Mouse (Mus musculus) 3134 (cell line): ENCODE data around the gene Wnt7a.

Source experiments
- DNase-seq: peaks from one replicate; pipeline ENCODE4 v3.0.0-alpha.2; 2011; ENCODE audit warnings: low spot score; ENCODE audit not compliant: insufficient read length; ENCODE audit errors: extremely low read depth

Wnt7a gene

DNA sequence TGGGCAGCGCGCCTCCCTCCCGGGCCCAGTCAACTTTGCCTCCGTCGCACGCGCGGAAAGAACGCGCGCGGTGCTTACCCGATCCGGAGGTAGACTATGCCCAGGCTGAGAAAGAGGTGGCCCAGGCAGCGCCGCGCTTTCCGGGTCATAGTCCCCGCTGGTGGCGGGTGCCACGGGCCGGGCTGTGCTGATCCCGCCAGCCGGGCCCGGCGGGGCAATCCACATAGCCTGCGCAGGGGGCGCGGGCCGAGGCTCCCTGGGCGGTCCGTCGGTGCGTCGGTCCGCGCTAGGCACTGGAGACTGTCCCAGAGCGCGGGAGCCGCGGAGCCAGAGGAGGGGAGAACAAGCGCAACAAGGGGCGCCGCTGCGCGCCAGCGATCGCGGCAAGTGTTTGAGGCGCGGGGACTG is at the start of gene Wnt7a:
Gene Wnt7a (minus strand): TSS at position 403 of the 408 bp plus-strand sequence.
- no peak for DNase-seq

DNA sequence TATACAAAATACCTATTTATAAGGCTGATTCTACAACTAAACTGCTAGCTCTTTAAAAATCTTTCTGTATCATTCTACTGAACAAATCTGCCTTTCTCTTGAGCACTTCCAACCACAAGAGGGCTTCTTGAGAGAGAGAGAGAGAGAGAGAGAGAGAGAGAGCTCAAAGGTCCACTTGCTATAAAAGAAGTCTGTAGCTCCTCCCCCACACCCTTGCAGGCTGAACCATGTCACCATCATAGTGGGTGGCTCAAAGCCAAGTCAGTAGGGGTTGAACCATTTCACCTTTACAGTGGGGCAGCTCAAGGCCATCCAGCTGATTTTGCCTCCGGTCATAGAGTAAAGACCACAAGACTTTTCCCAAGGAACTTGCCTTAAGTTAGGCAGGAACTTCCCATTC is 48.3 kb upstream of the Wnt7a start:
- DNase-seq = no peak

DNA sequence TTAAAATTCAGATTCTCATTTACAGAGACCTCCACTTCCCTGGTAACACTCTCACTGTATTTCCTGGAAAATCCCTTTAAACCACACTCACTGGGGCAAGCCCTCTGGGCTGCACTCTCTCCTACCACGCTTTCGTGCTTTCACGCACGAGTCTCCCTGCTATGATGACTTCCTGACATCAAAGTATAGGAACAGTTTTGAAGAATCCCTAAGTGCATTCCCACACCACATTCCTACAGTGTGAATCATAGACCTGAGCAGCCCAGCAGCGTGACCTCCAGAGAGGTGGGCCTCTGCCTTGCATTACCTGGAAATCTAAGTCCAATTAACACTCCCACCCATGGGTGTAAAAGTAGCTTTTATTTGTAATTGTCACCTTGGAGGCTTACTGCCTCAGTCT is 43.4 kb upstream of the Wnt7a start:
- DNase-seq = no peak

DNA sequence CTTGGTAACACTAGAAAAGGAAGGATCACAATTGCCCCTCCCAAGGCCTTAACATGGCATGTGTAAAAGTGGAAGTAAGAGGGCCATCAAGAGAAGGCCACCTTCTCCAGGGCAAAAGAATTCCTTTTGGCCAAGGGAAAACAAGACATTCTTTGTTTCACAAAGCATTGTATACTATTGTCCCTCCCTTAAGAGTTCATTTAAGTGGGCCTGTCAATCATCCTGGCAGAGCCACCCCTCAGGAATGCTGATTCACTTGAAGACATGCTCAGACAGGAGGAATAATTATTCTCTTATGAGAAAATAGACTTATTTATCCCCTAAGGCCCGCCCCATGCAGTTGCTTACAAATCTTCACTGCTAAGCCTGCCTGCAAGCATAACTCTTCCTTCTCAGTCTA is 40.9 kb upstream of the Wnt7a start:
- no peak for DNase-seq

DNA sequence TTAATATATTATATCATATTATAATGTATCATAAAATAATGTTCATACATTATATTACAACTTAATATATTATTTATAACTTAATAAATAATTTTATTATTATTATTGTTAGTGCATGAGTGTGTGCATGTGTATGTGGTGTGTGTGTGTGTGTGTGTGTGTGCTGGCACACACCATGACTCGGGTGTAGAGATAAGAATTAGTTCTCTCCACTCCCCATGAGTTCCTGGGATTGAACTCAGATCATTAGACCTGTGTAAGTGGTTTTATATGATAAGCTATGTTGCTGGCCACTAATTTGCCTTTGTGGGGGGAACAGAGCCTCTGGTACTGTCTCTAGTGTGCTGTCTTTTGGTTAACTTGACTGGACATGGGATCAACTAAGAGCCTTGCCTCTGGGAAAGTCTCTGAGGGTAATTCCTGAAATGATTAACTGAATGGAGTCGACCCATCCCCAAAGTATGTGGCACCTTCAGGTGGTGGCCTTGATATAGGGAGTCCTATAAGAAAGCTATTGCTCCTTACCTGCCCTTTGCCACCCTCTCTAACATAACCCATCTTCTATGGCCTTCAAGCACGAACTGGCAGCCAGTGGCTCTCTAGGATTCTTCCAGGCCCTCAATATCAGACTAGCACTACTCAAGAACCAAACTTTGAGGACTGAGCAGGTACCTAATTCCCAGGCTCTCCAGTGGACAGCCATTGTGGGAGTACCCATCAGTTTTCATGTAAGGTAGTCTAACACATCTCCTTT is 38.5 kb upstream of the Wnt7a start:
- DNase-seq = no peak

DNA sequence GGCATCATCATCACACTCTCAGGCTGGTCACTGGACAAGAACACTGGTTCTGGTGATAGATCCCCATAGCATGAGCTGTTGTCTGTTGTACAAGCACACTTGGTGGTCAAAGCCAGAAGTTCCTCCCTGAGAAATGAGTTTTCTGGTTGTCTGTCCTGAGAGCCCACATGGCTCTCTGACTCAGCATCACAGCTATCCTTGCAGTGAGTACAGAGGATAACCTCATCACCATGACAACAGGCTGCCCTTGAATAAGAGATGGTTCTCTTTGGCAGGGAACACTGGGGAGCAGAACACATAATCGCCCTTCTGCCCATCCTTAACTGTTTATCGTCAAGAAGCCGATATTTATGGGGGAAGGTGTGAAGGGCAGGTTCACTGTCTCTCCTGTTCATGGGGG is 34.2 kb upstream of the Wnt7a start:
- no peak for DNase-seq

DNA sequence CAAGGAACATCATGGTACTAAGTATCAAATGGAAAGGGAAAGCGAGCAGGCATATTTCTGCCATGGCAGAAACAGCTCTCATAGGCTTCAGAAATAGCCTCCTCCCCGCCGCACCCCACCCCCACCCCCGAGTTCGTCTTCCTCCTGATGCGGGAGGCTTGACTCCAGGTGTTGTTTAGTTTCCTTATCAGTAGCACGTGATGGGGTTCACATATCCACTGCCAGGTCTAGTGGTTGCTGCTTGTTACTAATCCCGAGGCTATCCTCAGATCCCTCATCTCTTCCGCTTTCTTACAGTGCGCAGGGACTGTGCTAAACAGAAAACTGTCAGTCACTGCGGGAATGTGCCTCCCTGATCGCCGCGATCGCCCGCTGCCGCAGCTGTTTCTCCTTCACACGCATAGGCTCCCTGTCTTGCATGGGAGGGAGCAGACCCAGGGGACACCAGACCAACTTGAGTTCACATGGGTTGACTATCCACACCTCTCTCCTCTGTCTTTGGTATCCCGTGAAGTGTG is 30.0 kb upstream of the Wnt7a start:
- DNase-seq = peak; percentile 39

DNA sequence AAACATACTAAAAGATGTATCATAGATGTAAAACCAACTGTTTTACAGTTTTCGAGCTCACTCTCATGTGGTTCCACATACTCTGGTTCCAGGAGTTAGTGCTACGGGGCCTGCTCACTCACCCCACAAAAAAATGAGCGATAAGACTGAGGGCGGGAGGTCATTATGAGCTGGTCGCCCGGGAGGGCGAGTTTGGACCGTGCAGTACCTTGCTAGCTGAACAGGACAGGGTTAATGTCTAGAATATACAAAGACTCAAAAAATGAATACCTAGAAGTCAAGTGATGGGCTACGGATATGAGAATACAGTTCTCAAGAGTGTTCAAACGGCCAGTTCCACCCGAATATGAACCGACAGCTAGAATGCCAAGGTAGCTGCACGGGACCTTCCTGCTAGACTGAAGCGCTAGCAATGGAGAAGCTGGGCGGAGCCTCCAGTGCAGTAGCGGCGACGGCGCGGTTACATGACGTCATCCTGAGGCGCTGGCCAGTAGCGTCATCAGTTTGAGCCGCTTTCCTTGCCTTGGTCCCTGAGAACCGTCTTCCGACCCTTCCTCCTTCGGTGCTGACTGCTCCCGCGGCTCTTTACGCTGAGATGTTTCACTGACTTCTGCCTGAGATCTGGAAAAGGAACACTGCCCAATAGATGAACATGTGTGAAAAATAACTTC is 29.4 kb upstream of the Wnt7a start:
- peak; percentile 91 for DNase-seq

DNA sequence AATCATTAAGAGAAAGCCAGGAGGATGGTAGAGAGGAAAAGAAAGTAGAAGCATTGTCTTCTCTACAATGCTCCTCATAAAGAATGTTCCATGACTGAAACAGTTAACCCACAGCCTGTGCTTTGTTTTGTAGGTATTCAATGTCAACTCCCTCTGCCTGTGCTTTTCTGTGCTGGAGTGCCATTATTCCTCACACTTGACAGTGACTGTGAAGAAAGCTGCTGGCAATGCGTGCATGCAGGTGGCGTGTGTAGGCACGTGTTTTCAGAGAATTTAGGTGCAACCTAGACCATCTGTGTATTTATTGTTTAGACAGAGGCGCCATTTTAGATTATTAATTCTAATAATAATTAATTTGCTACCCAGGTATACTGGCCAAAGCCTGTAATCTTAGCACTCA is 13.0 kb upstream of the Wnt7a start:
- no peak for DNase-seq

DNA sequence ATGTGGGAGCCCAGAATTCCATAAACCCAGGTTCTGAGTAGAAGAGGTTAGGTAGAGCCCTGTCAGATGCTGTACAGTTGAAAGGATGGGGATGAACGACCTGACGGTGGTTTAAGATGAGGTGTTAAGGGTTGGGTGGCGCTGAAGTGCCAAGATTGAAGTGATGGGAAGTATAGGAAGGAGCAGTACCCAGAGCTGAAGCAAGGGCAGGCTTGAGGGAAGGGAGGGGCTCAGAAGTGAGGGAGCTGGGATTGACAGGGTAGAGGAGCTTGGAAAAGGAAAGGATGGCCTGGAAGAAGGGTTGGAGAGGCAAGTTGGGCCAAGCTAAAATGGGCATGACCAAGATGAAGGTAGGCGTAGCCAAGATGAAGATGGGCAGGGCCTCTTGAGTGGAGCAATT is 10.5 kb upstream of the Wnt7a start:
- no peak for DNase-seq

DNA sequence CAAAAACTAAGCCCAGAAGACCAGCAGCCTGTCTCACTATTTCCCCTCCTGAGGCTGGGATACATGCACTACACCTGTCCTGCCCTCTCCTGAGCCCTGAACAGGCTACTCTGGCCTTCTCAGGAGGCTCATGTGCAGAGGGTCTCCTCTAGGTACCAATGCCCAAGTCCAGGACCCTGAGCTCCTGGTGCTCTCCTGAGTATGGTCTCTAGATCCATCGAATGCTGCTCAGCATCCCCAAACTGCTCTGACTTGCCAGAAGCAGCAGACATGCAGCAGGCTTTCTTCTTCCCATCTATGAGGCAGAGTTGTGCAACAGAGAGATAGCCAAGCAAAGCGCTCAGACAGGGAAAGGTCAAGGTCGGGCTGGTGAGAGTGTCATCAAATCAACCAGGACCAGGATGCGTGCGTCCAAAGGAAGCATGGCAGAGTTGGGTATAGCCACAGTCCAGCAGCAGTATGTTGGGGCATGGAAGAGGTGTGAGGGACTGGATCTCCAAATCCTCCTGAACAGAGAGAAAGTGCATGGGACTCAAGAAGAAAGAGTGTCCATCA is 6.2 kb upstream of the Wnt7a start:
- DNase-seq = no peak

DNA sequence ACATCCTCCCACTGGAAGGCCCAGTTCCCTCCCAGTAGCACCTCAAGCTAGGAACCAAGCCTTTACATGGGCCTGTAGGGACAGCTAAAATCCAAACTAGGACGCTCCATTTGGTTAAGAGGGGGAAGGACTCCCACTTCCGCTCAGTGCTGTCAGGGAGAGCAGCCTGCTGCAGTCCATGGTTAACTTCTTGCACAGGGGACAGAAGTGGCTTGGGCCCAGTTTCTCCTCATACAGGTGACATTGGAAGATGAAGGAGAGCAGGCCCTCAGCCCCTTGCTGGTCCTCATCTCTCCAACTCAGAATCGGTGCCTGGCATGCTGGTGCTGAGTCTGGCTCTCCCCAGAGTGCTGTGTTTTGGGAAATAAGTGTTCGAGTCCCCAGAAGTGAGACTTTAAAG is 5.0 kb upstream of the Wnt7a start:
- no peak for DNase-seq

DNA sequence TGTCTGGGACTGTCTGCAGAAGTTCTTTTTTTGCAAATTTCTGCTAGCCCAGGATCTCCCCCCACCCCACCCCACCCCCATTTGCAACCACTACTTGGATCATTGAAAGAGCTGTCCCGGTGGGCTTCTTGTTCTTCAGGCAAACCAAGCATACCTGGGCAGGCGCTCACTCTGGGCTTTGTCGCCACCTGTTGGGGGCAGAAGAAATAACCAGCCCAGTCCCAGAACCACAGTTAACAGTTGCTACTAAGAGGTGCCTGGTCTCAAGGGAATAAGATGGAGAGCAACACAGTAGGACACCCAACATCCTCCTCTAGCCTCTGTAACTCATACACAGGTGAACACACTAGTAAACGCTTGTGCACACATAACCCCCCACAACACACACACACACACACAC is 3.7 kb upstream of the Wnt7a start:
- DNase-seq = peak; percentile 20

DNA sequence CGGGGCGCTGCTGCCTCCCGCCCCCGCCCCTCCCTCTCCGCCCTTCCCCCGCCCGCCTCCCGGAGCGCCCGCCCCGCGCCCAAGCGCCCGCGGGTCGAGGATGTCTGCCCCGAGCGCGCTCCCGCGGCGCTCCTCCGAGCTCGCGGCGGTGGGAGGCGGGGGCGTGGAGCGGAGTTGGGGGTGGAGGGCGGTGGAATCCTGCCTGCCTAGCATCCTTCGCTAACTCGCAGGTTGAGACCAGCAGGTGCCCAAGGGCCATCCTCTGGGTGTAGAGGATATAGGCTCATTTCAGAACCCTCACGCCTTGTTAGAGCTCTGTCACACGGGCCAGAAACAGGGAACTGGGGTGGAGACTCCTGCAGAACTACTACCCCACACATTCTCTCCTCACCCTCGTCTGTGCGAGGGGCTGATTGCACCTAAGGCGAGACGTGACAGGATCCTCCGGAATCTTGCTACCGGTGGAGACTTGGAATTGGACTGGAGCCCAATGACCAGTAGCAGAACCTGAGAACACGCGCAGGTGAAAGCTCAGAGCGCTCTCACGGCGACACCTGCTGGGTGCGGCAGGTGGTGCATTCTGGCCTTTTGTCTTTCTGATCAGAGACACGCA is 312 bp upstream of the Wnt7a start:
- no peak for DNase-seq

DNA sequence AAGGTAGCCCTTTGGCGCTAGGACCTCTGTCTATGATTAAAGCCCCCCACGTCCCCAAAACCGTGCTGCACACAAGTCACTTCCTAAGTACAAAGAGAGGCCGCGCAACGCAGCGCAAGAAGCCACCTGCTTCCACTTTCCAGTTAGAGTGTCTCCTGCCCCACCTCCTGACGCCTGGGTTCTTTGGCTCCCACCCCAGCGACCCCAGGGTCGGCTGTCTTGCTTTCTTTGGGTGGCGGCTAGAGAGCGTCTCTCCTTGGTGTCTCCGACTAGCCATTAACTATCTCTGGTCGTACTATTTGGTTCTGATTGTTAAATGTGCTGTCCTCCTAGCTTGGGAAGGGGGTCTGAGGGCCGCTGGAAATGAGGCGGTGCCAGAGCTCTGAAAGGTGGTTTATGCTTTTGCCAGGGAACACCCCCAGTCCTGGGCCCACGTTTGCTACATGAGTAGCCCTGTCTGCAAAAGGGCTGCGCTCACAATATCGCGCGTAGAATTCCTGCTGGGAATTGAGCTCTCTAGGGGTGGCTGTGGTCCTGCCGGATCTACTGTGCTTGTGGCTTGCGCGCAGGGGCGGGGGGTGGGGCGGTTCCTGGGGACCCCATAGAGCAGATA is 889 bp downstream of the Wnt7a start:
- DNase-seq = no peak

DNA sequence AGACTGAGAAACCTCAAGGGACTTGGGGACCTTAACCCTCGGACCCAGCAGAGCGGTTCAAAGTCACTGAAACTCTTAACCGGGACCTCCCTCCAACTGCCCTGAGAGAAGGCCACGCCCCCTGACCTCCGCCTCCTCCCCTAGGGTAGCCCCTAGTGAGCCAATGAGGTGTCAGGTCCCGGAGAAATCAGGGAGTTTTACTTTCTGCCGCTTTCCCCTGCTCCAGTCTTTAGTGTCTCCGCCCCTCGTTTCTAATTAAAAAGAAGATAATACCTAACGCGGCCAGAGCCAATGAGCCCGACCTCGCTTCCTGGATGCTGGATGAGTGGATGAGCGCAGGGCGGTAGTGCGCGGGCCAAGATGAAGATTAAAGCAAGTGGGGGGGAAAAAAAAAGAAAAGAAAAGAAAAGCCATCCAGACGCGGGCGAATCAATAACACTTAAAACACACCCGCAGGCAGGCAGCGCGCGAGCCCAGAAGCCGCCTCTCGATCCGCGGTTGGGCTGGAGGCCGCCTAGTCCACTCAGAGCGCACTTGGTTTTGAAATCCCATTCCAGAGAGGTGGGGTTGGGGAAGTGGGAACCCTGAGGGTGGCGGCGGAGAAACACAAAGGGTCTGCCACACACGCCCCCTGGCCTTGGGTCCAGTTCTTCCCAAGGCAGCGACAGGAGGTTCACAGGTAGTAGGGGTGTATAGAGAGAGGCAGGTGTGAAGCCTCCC is 1.6 kb downstream of the Wnt7a start:
- no peak for DNase-seq

DNA sequence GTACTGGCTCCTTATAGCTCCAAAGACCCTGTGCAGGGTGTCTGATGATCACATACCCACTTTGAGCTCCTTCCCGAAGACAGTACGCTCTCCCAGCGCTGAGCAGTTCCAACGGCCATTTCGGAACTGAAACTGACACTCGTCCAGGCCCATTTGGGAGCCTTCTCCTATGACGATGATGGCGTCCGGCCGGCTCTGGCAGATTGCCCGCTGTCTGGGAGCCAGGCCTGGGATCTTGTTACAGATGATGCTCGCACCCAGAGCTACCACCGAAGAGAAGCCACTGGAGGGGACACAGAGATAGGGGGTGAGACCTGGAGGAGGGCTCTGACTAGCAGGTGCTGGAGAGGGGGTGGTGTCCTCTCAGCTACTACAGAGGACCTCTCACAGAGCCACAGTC is 2.5 kb downstream of the Wnt7a start:
- DNase-seq = no peak

DNA sequence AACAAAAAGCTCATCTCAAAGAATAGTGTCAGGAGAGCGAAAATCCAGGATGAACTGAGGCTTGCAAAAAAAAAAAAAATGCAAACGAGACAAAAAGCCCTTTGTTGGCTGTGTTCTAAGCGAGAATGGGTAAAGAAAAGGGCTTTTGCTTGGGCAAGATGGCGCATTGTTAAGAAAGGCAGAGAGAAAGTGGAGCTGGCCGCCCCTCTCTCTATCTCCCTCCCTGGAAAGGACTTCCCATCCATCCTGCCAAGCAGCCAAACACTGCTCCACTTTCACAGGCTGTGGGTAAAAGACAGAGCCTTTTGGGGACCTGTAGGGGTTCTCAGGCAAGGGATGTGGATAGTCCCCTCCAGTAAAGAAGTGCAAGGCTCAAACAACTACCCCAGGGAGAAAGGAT is 9.6 kb downstream of the Wnt7a start:
- no peak for DNase-seq

DNA sequence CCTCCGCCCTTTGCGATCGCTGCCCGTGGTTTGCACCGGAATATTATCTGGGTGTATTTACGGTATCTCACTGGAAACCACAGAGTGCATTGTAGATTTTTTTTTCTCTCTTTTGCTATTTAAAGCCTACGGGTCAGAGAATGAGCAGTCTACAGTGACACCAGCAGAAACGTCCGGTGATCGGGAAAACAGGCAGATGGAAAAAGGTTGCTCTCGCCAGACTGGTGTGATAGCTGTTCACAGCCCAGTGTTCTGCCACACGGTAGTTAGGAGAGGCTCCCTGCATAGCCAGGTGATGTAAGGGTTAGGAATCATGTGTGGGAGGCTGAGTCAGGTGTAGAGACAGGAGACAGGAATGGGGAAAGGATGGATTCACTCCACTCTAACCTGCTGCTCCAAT is 10.6 kb downstream of the Wnt7a start:
- no peak for DNase-seq

DNA sequence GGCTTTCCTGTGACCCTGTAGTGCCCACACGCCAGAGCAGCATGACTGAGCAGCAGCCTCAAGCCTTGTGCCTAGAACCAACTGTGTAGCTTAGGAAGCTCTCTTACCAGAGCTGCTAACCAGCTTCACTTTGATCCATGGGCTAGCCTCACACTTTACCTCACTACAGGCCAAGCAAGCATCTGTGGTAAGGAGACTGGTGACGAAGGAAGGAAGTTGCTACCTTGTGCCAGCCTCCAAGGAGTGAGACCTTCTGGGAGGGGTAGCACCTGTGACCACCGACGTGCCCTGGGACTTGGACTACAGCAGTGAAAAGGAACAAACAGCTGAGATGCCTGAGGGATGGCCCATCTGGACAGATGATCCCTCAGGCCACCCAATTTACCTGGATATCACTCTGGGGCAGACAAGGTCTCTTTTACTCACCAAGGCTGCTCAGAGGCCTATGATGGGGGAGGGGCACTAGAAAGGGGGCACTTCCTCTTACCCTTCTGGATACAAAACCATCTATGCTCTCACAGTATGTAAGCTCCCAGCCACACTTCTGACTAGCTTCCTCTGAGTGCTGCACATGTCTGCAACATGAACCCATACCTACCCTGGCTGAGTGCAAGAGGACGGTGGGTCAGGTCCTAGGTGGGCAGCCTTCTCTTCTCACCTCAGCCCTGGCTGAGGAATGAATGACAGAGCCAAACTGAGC is 18.5 kb downstream of the Wnt7a start:
- no peak for DNase-seq
